In genomic region chr11:98846865-98847604, GRCm38 (mm10) we compare ENCODE assay signal across 16 mouse cellular contexts.
"Had no signal": no experiment of that assay in that cellular context is flagged by ENCODE, and none has a peak within 500 bp of the region (broad histone marks: within the 10 kb centered on the region; RNA-seq: fewer than 3 reads in every experiment).

No protein-coding gene starts in this region.

- ATAC-seq: midbrain, embryonic 16.5 days had no signal

- H3K9me3 ChIP-seq: liver, embryonic 15.5 days; megakaryocyte, embryonic 14.5 days; midbrain, embryonic 12.5 days; neural tube, embryonic 13.5 days had no signal

- H3K4me2 ChIP-seq: liver, embryonic 11.5 days; liver, embryonic 15.5 days; midbrain, embryonic 12.5 days; neural tube, embryonic 13.5 days had no signal

- H3K4me3 ChIP-seq: liver, embryonic 15.5 days; megakaryocyte, embryonic 14.5 days; midbrain, embryonic 12.5 days; neural tube, embryonic 13.5 days had no signal

- H3K27ac ChIP-seq: liver, embryonic 15.5 days; macrophage; midbrain, embryonic 12.5 days; neural tube, embryonic 13.5 days had no signal

- H3K9ac ChIP-seq: liver, embryonic 15.5 days; midbrain, embryonic 12.5 days; neural tube, embryonic 13.5 days had no signal

- H3K27me3 ChIP-seq: neural tube, embryonic 13.5 days had no signal

- DNase-seq: kidney, adult 18-20 months; kidney, postnatal 10 days; layer of hippocampus, postnatal 36 days; lung, adult 2 months; lung, postnatal 10 days; right cerebral cortex, adult 18-20 months; right cerebral cortex, postnatal 25 days; thymus, adult 18-20 months; thymus, postnatal 14 days had no signal

- H3K36me3 ChIP-seq: liver, embryonic 15.5 days; midbrain, embryonic 12.5 days had no signal
